Mouse (Mus musculus) gastrocnemius, adult 8-10 months (tissue): ENCODE results near the gene Scarb2. TPM values are rescaled to one million over a fixed set of nuclear protein-coding genes. Genes with fewer than 3 reads are reported as not detected.

Experiments
- DNase-seq, 2 experiments: peaks; one replicate each; pipeline ENCODE4 v3.0.0; 2022; ENCODE audit warnings: low spot score in 2 of 2
- total RNA-seq, 4 experiments: library from RNA; stranded (reverse); gene quantifications; 2 replicates each; pipeline ENCODE4 v1.2.4; 2022

Gene Scarb2
- total RNA-seq, 4 experiments from 2014 or later, result 72.4 to 89.7 (median 80.3) TPM

- DNase-seq, result no peak
These were observed 13.2 kb downstream of the Scarb2 start for GRCm38 (mm10) chr5:92493423-92493822.

- no peak for DNase-seq
These were observed 15.9 kb downstream of the Scarb2 start for GRCm38 (mm10) chr5:92490779-92491178.

GRCm38 (mm10) chr5:92490304-92490703 lies 16.3 kb downstream of the Scarb2 start:
- DNase-seq, result no peak

- no peak for DNase-seq
These were observed 17.1 kb downstream of the Scarb2 start for GRCm38 (mm10) chr5:92489503-92489902.

GRCm38 (mm10) chr5:92488961-92489360 lies 17.7 kb downstream of the Scarb2 start:
- peak; percentile 28 to 46 for DNase-seq

GRCm38 (mm10) chr5:92488408-92488807 lies 18.2 kb downstream of the Scarb2 start:
- no peak for DNase-seq

- peak; percentile 32 to 37 for DNase-seq
These were observed 19.9 kb downstream of the Scarb2 start for GRCm38 (mm10) chr5:92486758-92487157.

GRCm38 (mm10) chr5:92484880-92485279 lies 21.8 kb downstream of the Scarb2 start:
- no peak for DNase-seq

- DNase-seq, result no peak
These were observed 33.8 kb downstream of the Scarb2 start for GRCm38 (mm10) chr5:92472863-92473262.

GRCm38 (mm10) chr5:92471531-92471930 lies 35.1 kb downstream of the Scarb2 start:
- DNase-seq, result no peak

GRCm38 (mm10) chr5:92469201-92470130 lies 37.2 kb downstream of the Scarb2 start:
- no peak for DNase-seq

- DNase-seq, result no peak
These were observed 38.4 kb downstream of the Scarb2 start for GRCm38 (mm10) chr5:92468234-92468633.

GRCm38 (mm10) chr5:92467102-92467766 lies 39.4 kb downstream of the Scarb2 start:
- DNase-seq, result no peak

- DNase-seq, result no peak
These were observed 41.1 kb downstream of the Scarb2 start for GRCm38 (mm10) chr5:92465511-92465910.

- peak; percentile 38 to 56 for DNase-seq
These were observed 45.3 kb downstream of the Scarb2 start for GRCm38 (mm10) chr5:92461321-92461720.

- no peak for DNase-seq
These were observed 47.9 kb downstream of the Scarb2 start for GRCm38 (mm10) chr5:92458726-92459125.

GRCm38 (mm10) chr5:92457410-92457809 lies 49.2 kb downstream of the Scarb2 start:
- no peak for DNase-seq

- no peak for DNase-seq
These were observed 53.8 kb downstream of the Scarb2 start for GRCm38 (mm10) chr5:92452876-92453275.

- no peak for DNase-seq
These were observed 59.9 kb downstream of the Scarb2 start for GRCm38 (mm10) chr5:92446736-92447135.

GRCm38 (mm10) chr5:92445016-92445415 lies 61.6 kb downstream of the Scarb2 start:
- no peak for DNase-seq

GRCm38 (mm10) chr5:92442914-92443313 lies 63.7 kb downstream of the Scarb2 start:
- no peak for DNase-seq

GRCm38 (mm10) chr5:92441494-92441893 lies 65.1 kb downstream of the Scarb2 start:
- peak; percentile 54 to 73 for DNase-seq
